Mouse (Mus musculus): ENCODE measurements at regions not wholly inside any gene's neighbourhood (a gene's known extent, or its start where the extent isn't known, plus 50 kb on each side); places are given as distances from the start of the nearest gene placed in this dataset.
A peak's percentile ranks its signal among the peaks of the same experiment; 100 is the strongest.
"Not testable (repeated sequence)": the region's sequence is repeated elsewhere in the genome, so short reads cannot be mapped to it uniquely, and the experiment has no call there.

GRCm38 (mm10) chr16:77851206-77852065, 249.5 kb upstream of the Gm11146 start:
- DNase-seq (ENCODE audit: low spot score): no peak

GRCm38 (mm10) chr16:77835767-77836166, 233.9 kb upstream of the Gm11146 start:
- DNase-seq (ENCODE audit: low spot score): no peak

- DNase-seq (ENCODE audit: low spot score): no peak
Measured at GRCm38 (mm10) chr16:77827322-77828117, 225.6 kb upstream of the Gm11146 start.

GRCm38 (mm10) chr16:77799709-77800108, 197.8 kb upstream of the Gm11146 start:
- DNase-seq (ENCODE audit: low spot score): no peak

- no peak for DNase-seq (ENCODE audit: low spot score)
Measured at GRCm38 (mm10) chr16:77796926-77797325, 195.0 kb upstream of the Gm11146 start.

GRCm38 (mm10) chr16:77789652-77790051, 187.8 kb upstream of the Gm11146 start:
- no peak for DNase-seq (ENCODE audit: low spot score)

- DNase-seq (ENCODE audit: low spot score): no peak
Measured at GRCm38 (mm10) chr16:77789206-77789605, 187.3 kb upstream of the Gm11146 start.

GRCm38 (mm10) chr16:77788781-77789150, 186.9 kb upstream of the Gm11146 start:
- peak; percentile 3 for DNase-seq (ENCODE audit: low spot score)

- DNase-seq (ENCODE audit: low spot score): peak; percentile 79
Measured at GRCm38 (mm10) chr16:77788041-77788780, 186.3 kb upstream of the Gm11146 start.

GRCm38 (mm10) chr16:77787025-77787424, 185.1 kb upstream of the Gm11146 start:
- DNase-seq (ENCODE audit: low spot score): no peak

- DNase-seq (ENCODE audit: low spot score): no peak
Measured at GRCm38 (mm10) chr16:77779019-77779418, 177.1 kb upstream of the Gm11146 start.

GRCm38 (mm10) chr16:77772075-77772474, 170.2 kb upstream of the Gm11146 start:
- DNase-seq (ENCODE audit: low spot score): no peak

- DNase-seq (ENCODE audit: low spot score): no peak
Measured at GRCm38 (mm10) chr16:77760926-77761347, 159.0 kb upstream of the Gm11146 start.

GRCm38 (mm10) chr16:77760479-77760878, 158.6 kb upstream of the Gm11146 start:
- DNase-seq (ENCODE audit: low spot score): no peak

GRCm38 (mm10) chr16:77759997-77760396, 158.1 kb upstream of the Gm11146 start:
- DNase-seq (ENCODE audit: low spot score): no peak

- DNase-seq (ENCODE audit: low spot score): no peak
Measured at GRCm38 (mm10) chr16:77754882-77755281, 153.0 kb upstream of the Gm11146 start.

GRCm38 (mm10) chr16:77749474-77749873, 147.6 kb upstream of the Gm11146 start:
- DNase-seq (ENCODE audit: low spot score): no peak

- no peak for DNase-seq (ENCODE audit: low spot score)
Measured at GRCm38 (mm10) chr16:77743838-77744237, 141.9 kb upstream of the Gm11146 start.

GRCm38 (mm10) chr16:77738821-77739220, 136.9 kb upstream of the Gm11146 start:
- no peak for DNase-seq (ENCODE audit: low spot score)

GRCm38 (mm10) chr16:77719377-77719776, 117.5 kb upstream of the Gm11146 start:
- no peak for DNase-seq (ENCODE audit: low spot score)

- DNase-seq (ENCODE audit: low spot score): not testable (repeated sequence)
Measured at GRCm38 (mm10) chr16:77717766-77718165, 115.9 kb upstream of the Gm11146 start.

- no peak for DNase-seq (ENCODE audit: low spot score)
Measured at GRCm38 (mm10) chr16:77704726-77705125, 102.8 kb upstream of the Gm11146 start.
